Mouse (Mus musculus) limb, embryonic 11.5 days (tissue): ENCODE data around the gene Kmt2e. TPM values are rescaled to one million over a fixed set of nuclear protein-coding genes. Genes with fewer than 3 reads are reported as not detected.
A peak's percentile ranks its signal among the peaks of the same experiment; 100 is the strongest.

Source experiments
- ATAC-seq: fragments of 200-750 bp; cut with Nextera tagmentation; 2 replicates; pipeline ENCODE4 v1.8.0; 2017; ENCODE audit warnings: low read depth; ENCODE audit not compliant: insufficient number of reproducible peaks, low FRiP score, low TSS enrichment
- DNase-seq: peaks from one replicate; pipeline ENCODE4 v3.0.0-alpha.2; 2015; ENCODE audit warnings: low spot score
- H3K27ac ChIP-seq: fragments of 300-500 bp; sonication (generic); replicated peaks from 2 replicates; pipeline ENCODE4 v1.5.1; 2014; ENCODE audit warnings: low read depth, mild to moderate bottlenecking, low read length
- H3K27me3 ChIP-seq: fragments of 300-500 bp; sonication (generic); 2 replicates; pipeline ENCODE4 v1.6.1; 2014; ENCODE audit warnings: mild to moderate bottlenecking, low read length, mixed read lengths; ENCODE audit not compliant: control insufficient read depth, insufficient read depth
- H3K36me3 ChIP-seq: fragments of 300-500 bp; sonication (generic); 2 replicates; pipeline ENCODE4 v1.6.1; 2014; ENCODE audit warnings: mild to moderate bottlenecking, low read length, moderate library complexity, mixed read lengths; ENCODE audit not compliant: control insufficient read depth, insufficient read depth
- H3K4me1 ChIP-seq: fragments of 300-500 bp; sonication (generic); 2 replicates; pipeline ENCODE4 v1.6.1; 2014; ENCODE audit warnings: low read length, mixed read lengths; ENCODE audit not compliant: control insufficient read depth, insufficient read depth
- H3K4me2 ChIP-seq: fragments of 300-500 bp; sonication (generic); 2 replicates; pipeline ENCODE4 v1.6.1; 2014; ENCODE audit warnings: low read depth, mild to moderate bottlenecking, moderate library complexity; ENCODE audit not compliant: severe bottlenecking
- H3K4me3 ChIP-seq: fragments of 300-500 bp; sonication (generic); 2 replicates; pipeline ENCODE4 v1.5.1; 2014; ENCODE audit warnings: low read depth, low read length
- H3K9ac ChIP-seq: fragments of 300-500 bp; sonication (generic); 2 replicates; pipeline ENCODE4 v1.6.1; 2014; ENCODE audit warnings: mild to moderate bottlenecking, low read length
- H3K9me3 ChIP-seq: fragments of 300-500 bp; sonication (generic); 2 replicates; pipeline ENCODE4 v1.6.1; 2016; ENCODE audit warnings: low read length; ENCODE audit not compliant: control insufficient read depth
- whole genome bisulfite sequencing: fragments of 180-500 bp; shearing (Covaris S2); extraction: QIAGEN DNeasy Blood & Tissue Kit; methylation state at CpG from one replicate; pipeline ENCODE4 v1.1.7; 2014; 5-methylcytosine and 5-hydroxymethylcytosine counted together
- polyA plus RNA-seq: library from polyadenylated mRNA; unstranded; fragments of >200 nt; fragmentation: Nextera tagmentation; extraction: Ambion mirVana; gene quantifications from 2 replicates; pipeline ENCODE4 v1.2.1, GENCODE M21; 2014

The Kmt2e gene
- polyA plus RNA-seq, 1 experiment from 2014 or later: 90.6 TPM

GRCm38 (mm10) chr5:23490797-23491196 is 56.6 kb downstream of the Kmt2e start:
- Histone ChIP-seq H3K36me3 (peaks cover 25% of the 10 kb centered on the region), H3K27ac (no peak overlapping the region), H3K27me3 (no peaks in the 10 kb centered on the region), H3K9ac (no peak overlapping the region), H3K4me3 (no peak overlapping the region), H3K4me1 (no peaks in the 10 kb centered on the region), H3K4me2 (no peak overlapping the region), H3K9me3 (no peaks in the 10 kb centered on the region)
- DNase-seq: no peak
- ATAC-seq: no peak
- WGBS: 57% methylated on average over 2 of the region's 2 CpGs

- ATAC-seq (no peak), DNase-seq (no peak)
- Histone ChIP-seq H3K27me3 (no peaks in the 10 kb centered on the region), H3K27ac (no peak overlapping the region), H3K4me3 (no peak overlapping the region), H3K4me1 (no peaks in the 10 kb centered on the region), H3K36me3 (peaks cover 21% of the 10 kb centered on the region), H3K4me2 (no peak overlapping the region), H3K9me3 (no peaks in the 10 kb centered on the region), H3K9ac (no peak overlapping the region)
- 93% methylated on average over 3 of the region's 3 CpGs for WGBS
Observed at GRCm38 (mm10) chr5:23496396-23496795, 62.2 kb downstream of the Kmt2e start.

GRCm38 (mm10) chr5:23496933-23497332 is 62.7 kb downstream of the Kmt2e start:
- Histone ChIP-seq H3K27me3 (no peaks in the 10 kb centered on the region), H3K4me2 (no peak overlapping the region), H3K9me3 (no peaks in the 10 kb centered on the region), H3K4me3 (no peak overlapping the region), H3K4me1 (no peaks in the 10 kb centered on the region), H3K9ac (no peak overlapping the region), H3K27ac (no peak overlapping the region), H3K36me3 (peaks cover 19% of the 10 kb centered on the region)
- DNase-seq (no peak), ATAC-seq (no peak)
- 96% methylated on average over 5 of the region's 5 CpGs for WGBS

GRCm38 (mm10) chr5:23497920-23498319 is 63.7 kb downstream of the Kmt2e start:
- Histone ChIP-seq H3K27me3 (no peaks in the 10 kb centered on the region), H3K9me3 (no peaks in the 10 kb centered on the region), H3K4me2 (no peak overlapping the region), H3K4me3 (no peak overlapping the region), H3K4me1 (0 out of 2 replicates have a peak, but pooled peaks cover 5% of the 10 kb centered on the region), H3K9ac (no peak overlapping the region), H3K36me3 (peaks cover 25% of the 10 kb centered on the region), H3K27ac (no peak overlapping the region)
- ATAC-seq: no peak
- no peak for DNase-seq
- WGBS: 88% methylated on average over 10 of the region's 10 CpGs

- H3K36me3 ChIP-seq: peaks cover 21% of the 10 kb centered on the region
- ATAC-seq (no peak), DNase-seq (no peak)
- no peaks in the 10 kb centered on the region for H3K9me3 ChIP-seq
- whole genome bisulfite sequencing: 91% methylated on average over 16 of the region's 16 CpGs
- no peak overlapping the region for H3K4me3 ChIP-seq
- H3K9ac ChIP-seq: no peak overlapping the region
- H3K27ac ChIP-seq: no peak overlapping the region
- no peak overlapping the region for H3K4me2 ChIP-seq
- H3K27me3 ChIP-seq: no peaks in the 10 kb centered on the region
- 0 out of 2 replicates have a peak, but pooled peaks cover 5% of the 10 kb centered on the region for H3K4me1 ChIP-seq
Observed at GRCm38 (mm10) chr5:23499257-23499656, 65.0 kb downstream of the Kmt2e start.

- no peak for ATAC-seq
- DNase-seq: no peak
- H3K9me3 ChIP-seq: no peaks in the 10 kb centered on the region
Observed at GRCm38 (mm10) chr5:23500715-23501114, 66.5 kb downstream of the Kmt2e start.

GRCm38 (mm10) chr5:23501582-23502316 is 67.5 kb downstream of the Kmt2e start:
- no peak overlapping the region for H3K4me3 ChIP-seq
- H3K4me2 ChIP-seq: no peak overlapping the region
- no peaks in the 10 kb centered on the region for H3K9me3 ChIP-seq
- ATAC-seq: peak; percentile 42
- H3K27me3 ChIP-seq: no peaks in the 10 kb centered on the region
- 0 out of 2 replicates have a peak, but pooled peaks cover 5% of the 10 kb centered on the region for H3K4me1 ChIP-seq
- WGBS: 53% methylated on average over 13 of the region's 13 CpGs
- H3K27ac ChIP-seq: no peak overlapping the region
- DNase-seq: peak; percentile 38
- no peak overlapping the region for H3K9ac ChIP-seq
- H3K36me3 ChIP-seq: peaks cover 19% of the 10 kb centered on the region

More at GRCm38 (mm10) chr5:23500715-23501114, 66.5 kb downstream of the Kmt2e start:
- no peak overlapping the region for H3K4me3 ChIP-seq
- 95% methylated on average over 6 of the region's 6 CpGs for WGBS
- H3K4me2 ChIP-seq: no peak overlapping the region
- no peak overlapping the region for H3K27ac ChIP-seq
- H3K4me1 ChIP-seq: 0 out of 2 replicates have a peak, but pooled peaks cover 5% of the 10 kb centered on the region
- peaks cover 21% of the 10 kb centered on the region for H3K36me3 ChIP-seq
- no peak overlapping the region for H3K9ac ChIP-seq
- H3K27me3 ChIP-seq: no peaks in the 10 kb centered on the region

GRCm38 (mm10) chr5:23502317-23502937 is 68.2 kb downstream of the Kmt2e start:
- no peak overlapping the region for H3K9ac ChIP-seq
- ATAC-seq (peak; percentile 86), DNase-seq (peak; percentile 46)
- H3K27me3 ChIP-seq: no peaks in the 10 kb centered on the region
- WGBS: 55% methylated on average over 13 of the region's 13 CpGs
- H3K36me3 ChIP-seq: peaks cover 19% of the 10 kb centered on the region
- 0 out of 2 replicates have a peak, but pooled peaks cover 5% of the 10 kb centered on the region for H3K4me1 ChIP-seq
- H3K27ac ChIP-seq: 0 out of 2 replicates have a peak overlapping the region, but pooled peaks have one; percentile 33
- no peaks in the 10 kb centered on the region for H3K9me3 ChIP-seq
- H3K4me3 ChIP-seq: no peak overlapping the region
- H3K4me2 ChIP-seq: no peak overlapping the region
